Mouse (Mus musculus) heart, adult 9 months (tissue): ENCODE measurements around the gene Mef2a.

Experiments used
- DNase-seq, 2 experiments: peaks; one replicate each; pipeline ENCODE4 v3.0.0; 2022; ENCODE audit warnings: low spot score in 2 of 2

Gene Mef2a

DNA sequence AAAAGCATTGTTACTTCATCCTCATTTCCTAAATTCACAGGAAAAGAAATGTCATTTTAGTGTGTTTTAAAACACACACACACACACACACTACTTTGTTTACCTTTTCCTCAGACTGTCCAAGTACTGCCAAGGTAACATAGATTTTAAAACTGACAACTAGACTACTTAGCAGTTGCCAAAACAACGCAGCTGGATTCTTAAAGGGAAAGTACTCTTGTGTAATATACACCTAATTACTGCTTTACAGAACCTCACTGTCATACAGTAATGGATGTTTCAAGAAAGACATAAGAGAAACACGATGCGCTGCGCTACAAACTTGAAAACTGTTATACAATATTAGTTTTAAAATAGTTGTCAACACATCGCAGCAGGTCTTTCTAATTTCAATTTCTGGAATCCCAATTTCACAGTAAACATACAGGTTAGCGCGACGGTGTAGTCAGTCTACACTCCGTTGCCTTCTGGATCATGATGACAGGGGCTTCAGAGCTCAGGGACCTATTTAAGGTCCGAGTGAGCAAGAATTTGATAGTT is 1.2 kb downstream of the Mef2a start:
- DNase-seq: peak in 1 of 2 experiments; percentile 17

DNA sequence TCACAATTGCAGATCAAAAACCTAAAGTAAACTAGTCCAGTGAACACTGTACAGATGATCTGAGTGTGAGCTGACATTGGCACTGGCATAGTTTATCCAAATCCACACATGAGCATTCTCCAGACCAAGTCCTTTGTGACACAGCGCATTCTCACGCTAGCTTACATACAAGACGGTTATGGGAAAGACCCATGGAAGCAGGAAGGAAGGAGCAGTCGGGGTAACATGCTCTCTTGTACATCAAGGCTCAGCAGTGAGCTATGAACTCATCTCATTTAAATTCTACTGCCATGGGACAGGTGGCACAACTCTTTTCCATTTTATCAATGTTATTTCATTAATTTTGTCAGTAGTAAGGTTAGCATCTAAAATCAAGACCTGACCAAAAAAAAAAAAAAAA is 3.0 kb downstream of the Mef2a start:
- DNase-seq: no peak

DNA sequence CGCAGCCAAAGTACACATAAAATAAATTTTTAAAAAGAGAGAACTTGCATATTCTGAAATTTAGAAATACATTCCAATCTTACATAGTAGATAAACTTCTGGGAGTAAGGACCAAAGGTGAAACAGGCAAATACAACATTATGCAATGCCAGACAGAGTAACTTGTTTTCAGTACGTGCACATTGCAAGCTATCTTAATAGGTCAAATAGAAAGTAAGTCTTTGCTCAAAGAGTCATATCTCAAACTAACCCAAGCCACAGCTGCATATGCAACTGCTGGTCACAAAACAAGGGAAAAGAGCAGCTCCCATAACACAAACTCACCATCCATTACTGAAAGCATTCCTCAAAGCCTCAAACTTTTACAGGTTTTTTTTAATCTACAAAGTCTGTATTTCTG is 4.3 kb downstream of the Mef2a start:
- no peak for DNase-seq

DNA sequence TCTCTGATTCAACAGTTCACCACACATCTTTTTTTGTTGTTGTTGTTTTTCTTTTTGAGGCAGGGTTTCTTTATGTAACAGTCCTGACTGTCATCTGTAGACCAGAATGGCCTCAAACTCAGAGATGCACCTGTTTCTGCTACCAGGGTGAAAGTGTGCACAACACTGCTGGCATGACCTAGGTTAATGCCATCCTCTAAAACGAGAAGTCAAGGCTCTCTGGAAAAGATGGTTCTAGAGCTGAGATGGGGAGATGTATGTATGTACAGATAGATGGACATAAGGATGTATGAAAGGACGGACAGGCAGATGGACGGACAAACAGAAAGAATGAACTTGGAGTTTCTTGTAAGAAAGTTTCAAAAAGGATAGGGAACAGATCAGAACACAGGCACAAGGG is 12.1 kb downstream of the Mef2a start:
- no peak for DNase-seq

DNA sequence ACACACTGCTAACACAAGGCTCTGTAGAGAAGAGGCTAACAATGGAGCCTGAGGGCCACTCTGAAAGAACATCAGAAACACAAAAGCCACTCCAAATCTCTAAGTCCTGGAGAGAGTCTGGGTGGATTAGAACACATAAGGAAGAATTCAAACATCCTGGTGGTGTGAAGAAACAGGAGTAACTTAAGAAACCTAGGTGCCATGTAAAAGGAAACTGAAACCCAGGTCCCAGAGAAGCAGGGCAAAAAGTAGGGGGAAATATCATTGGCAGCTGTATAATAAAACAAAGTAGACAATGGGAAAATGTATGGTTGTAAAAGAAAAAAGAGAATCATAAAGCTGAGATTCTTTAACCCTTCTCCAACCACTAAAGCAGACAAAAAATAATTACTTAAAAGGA is 12.8 kb downstream of the Mef2a start:
- no peak for DNase-seq

DNA sequence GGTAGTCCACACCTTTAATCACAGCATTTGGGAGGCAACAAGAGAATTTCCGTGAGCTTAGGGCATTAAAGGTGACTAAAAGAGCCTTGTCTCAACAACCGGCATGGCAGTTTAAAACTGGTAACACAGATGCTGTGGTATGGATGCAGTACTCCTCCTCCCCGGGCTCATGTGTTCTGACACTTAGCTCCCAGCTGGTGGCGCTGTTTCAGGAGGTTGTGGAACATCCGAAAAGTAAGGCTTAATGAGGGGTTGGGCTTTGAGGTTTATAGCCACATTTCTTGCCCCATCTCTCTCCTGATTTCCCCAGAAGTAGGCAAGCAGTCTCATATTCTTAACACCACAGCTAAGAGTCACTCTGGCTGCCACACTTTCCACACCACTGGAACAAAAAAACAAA is 16.8 kb downstream of the Mef2a start:
- DNase-seq: no peak

DNA sequence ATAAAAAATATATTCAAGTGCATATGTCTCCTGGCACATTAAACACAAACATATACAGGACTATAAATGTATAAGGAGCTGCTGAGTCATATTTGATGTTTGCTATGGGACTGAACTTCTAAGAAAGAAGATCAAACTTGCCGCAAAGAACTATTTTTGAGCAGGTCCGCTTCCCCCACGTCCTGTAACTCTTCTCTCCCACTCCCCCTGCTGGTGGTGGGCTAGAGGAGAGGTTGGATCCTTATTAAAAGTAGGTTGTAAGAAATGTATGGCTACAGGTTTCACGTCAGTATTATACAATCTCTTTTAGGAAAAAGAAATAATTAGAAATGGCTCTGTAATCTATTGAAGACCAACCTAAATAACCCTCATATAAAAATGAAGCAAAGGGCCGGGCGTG is 19.0 kb downstream of the Mef2a start:
- DNase-seq: no peak

DNA sequence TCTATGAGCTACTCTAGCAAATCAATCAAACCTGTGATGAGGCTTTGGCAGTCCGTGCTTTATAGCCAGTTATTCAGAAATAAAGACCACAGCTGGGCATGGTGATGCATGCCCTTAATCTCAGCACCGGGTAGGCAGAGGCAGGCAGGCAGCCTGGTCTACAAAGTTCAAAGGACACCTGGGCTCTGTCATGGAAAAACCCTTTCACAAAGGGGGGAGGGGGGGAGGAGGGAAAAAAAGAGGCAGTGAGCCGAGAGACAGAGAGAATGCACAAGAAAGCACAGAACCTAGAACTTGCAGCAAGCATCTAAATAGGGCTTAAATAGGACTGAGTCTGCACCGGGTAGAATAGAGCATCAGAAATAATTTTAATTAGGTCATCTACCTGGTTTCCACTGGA is 19.7 kb downstream of the Mef2a start:
- no peak for DNase-seq

DNA sequence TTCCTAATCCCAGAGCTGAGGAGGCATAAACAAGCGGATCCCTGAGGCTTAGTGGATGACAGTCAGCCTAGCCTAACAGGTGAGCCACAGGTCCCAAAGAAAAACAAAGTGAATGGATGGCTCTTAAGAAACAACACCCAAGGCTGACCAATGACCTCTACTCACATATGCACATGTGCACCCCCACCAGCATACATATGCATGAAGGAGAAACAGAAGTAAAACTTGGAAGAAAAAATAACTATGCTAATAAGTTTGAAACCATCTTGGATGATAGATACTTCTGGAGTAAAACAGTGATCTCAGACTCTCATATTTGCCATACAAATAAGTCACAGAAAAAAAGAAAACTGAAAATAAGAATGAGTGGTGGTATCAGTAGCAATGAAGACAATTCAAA is 28.2 kb downstream of the Mef2a start:
- DNase-seq: no peak

DNA sequence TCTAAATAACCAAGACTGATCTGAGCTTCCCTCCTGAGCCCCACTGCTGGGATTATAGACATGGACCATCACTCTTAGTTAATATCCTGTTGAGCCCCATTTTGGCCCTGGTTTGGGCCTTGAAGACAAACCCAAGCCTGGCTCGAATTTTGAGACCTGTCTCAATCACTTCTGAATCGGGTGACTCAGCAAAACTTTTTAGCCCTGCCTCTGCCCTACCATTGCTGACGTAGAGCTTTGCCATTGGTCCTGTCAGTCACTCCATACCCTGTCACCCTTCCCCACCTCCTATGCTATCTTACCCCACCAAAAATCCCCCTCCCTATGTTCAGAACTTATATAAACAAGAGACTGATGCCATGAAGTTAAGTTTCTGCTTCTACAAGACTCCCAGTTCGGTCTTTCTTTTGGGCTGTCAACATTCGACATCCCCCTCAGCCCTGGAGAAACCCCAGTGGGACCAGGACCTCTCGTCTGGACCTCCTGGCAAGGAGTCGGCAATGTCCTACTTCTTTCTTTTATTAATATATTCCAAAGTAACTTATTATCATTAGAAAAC is 30.5 kb downstream of the Mef2a start:
- DNase-seq: no peak

DNA sequence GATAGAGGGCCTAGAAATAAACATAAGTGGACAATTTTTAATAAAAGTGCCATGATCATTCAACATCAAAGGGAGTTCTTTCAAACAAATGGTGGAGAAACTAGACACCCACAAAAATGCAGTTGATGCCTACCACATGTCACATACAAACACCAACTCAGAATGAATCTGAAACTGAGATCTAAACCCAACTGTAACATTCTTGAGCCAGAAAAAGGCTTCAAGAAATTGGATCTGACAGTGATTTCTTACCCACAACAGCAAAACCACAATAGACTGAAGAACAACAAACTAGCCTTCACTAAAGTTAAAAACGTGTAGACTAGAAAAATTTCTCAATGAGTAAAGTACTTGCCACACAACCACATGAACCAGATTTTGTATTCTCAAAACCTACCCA is 52.3 kb downstream of the Mef2a start:
- no peak for DNase-seq

DNA sequence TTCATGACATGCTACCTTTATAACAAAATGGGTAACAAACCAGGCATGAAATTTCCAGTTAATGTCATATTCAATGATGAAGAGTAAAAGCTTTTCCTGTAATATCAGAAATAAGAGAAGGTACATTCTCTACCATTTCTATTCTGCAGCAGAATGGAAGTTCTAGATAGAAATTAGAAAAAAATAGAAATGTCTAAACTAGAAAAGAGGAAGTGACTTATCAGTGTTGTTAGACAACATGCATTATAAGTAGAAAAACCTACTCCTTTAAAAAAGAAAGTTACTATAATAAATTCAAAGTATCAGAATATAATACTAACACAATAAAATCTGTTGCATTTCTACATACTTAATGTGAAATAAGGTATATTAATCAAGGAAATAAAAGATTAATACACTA is 54.0 kb downstream of the Mef2a start:
- no peak for DNase-seq

DNA sequence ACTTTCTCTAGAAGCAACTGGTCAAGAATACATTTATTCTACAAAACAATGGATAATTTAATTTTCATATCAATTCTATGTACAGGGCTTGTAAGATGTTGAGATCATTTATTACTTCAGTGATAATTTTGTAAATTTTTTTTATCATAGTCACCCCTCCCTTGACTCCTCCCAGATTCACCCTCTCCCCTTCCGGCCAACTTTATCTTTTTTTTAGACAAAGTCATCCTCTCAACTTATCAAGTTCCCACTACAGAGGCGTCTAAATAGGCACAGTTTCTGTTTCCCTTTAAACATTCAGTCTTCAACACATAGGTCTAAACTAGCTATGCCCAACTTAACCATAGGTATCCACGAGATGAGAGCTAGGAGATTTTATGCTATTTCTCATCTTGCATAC is 59.5 kb downstream of the Mef2a start:
- DNase-seq: no peak

DNA sequence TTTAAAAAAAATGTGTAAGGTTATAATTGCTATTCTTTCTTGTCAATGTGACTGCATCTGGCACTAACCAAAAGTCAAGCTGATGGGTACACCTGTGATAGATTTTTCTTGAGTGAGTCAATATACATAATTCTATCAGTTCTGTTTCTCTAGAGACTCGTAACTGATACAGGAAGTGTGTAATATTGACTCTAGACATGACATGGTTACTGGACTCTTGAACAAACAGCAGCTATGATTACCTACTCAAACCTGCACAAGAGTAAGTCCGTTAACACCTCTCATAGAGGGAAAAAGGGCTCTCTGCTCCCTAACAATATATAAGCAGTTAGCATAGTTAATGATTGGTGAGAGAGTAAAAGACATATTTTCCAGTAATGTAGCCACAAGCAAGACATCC is 62.5 kb downstream of the Mef2a start:
- DNase-seq: no peak

DNA sequence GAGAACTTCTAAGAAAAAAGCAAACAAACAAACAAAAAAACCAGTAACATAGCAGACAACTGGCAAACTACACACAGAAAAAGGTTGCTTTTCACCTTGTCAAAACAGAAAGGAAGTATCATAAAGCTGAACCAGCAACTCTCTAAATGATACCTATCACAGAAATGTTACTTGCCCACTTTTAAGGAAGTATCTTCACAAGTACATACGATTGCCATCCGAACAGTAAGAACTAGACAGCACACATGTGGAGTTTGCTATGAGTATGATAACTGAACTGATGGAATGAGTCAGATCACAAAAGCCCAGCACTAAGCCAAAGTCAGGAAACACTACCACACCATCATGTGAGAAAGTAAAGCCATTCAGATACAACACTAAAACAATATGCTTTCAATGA is 64.6 kb downstream of the Mef2a start:
- DNase-seq: no peak

DNA sequence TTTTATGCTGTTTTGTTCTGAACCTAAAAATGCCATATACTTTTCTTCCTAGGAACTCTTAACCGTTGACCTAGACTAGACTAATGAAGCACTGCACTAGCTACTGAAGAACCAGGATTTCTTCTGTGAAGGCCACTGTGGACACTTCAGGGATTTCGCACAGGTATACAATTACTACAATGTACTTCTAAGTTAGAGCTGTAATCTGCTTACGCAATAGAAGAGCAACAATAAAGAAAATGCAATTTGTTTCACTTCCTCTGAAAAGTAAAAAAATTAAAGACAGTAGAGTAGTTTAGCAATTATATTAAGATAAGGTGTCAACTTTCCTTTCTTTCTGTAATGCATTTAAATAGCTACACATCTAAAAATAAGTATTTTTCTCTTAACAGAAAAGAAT is 65.6 kb downstream of the Mef2a start:
- no peak for DNase-seq

DNA sequence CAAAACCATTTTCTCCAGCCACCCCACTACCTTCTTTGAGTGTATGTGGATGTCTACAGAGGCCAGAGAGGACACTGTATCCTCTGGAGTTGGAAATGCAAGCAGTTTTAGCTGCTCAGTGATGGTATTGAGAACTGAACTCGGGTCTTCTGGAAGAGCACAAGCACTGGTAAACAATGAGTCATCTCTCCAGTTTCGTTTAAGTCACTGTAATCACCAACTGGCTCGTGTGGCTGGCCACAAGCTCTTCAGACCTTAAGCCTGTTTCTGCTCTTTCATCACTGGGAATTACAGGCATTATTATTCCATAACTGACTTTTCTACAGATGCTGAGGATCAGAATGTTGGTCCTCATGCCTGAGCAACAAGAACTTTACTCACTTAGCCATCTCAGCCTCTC is 67.7 kb downstream of the Mef2a start:
- no peak for DNase-seq

DNA sequence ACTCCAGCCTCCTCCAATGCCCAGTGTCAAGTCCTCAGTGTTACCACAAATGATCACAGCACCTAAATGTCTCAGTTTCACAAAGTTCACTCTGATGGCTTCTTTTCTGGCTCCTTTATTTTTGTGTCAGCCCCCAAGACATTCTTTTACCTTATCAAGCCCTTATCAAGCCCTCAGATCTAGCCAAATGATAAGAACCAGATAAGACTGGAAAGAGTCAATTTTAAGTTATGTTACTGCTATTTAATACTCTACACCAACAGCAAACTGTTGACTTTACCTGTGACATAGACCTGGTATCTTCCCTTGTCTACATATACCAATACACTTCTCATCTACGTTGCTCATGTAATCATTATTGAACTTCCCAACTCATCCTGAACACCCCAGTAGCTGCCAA is 76.2 kb downstream of the Mef2a start:
- no peak for DNase-seq

DNA sequence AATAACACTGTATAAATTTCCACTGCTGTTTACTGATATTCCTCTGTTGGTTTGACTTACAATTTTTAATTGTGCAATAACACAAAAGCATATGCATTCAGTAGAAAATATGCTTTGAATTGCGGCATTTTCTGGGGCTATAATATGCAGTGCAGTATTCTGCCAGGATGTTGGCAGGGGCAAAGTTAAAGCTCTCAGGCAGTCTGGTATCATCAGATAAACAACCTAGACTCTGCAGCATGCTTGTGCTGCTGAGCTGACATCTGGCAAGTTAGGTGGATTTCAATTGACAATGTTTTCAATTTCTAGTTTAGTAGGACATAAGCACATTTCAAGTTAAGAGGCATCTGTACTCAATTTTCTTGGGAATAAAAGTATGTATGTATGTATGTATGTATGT is 81.3 kb downstream of the Mef2a start:
- DNase-seq: no peak

DNA sequence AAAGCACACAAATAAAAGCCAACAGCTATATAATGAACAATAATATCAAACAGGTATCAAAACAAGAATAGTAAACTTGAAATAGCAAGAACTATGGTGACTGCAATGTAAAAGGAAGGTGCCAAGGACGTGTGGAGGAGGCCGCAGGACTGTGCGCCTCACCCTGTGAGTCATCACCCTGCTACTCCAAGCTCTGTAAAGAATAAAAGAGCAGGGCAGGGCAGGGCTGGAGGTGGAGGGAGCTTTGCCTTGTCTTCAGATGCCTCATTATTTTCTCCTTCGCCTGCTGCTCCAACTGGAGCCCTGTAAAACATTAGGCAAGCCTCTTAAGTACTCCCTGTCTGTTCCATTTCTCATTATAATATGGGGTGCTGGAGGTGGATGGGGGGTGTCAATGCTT is 85.2 kb downstream of the Mef2a start:
- no peak for DNase-seq

DNA sequence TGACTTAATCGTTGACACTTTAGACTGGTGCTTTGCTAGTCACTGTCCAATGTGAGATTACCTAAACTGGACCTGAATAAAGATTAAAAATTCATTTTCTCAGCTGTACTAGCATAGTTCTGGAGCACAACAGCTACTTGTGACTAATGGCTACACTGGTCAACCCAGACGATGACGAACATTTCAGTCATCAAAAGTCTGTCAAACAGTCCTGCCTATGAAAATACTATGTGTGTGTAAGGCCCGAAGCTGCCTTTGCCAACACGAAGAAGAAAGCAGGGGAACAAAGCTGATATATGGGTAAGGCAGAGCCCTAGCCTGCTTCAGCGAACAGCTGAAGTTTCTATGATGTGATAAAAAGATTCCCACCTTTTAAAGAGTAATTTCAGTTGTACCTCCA is 89.1 kb downstream of the Mef2a start:
- DNase-seq: no peak

DNA sequence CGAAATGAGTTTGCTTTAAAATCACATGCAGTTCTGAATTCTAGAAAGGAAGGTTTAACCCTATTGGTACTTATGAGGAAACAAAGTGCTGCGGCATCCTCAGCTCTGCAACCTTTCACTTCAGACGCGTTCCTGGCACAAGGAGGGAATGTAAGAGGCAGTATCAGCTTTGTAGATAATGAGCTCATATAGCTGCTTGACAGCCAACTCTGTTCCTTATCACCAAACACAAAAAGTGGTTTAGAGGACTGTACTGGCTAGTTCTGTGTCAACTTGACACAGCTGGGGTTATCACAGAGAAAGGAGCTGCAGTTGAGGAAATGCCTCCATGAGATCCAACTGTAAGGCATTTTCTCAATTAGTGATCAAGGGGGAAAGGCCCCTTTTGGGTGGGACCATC is 102.2 kb downstream of the Mef2a start:
- DNase-seq: peak; percentile 11 to 18

DNA sequence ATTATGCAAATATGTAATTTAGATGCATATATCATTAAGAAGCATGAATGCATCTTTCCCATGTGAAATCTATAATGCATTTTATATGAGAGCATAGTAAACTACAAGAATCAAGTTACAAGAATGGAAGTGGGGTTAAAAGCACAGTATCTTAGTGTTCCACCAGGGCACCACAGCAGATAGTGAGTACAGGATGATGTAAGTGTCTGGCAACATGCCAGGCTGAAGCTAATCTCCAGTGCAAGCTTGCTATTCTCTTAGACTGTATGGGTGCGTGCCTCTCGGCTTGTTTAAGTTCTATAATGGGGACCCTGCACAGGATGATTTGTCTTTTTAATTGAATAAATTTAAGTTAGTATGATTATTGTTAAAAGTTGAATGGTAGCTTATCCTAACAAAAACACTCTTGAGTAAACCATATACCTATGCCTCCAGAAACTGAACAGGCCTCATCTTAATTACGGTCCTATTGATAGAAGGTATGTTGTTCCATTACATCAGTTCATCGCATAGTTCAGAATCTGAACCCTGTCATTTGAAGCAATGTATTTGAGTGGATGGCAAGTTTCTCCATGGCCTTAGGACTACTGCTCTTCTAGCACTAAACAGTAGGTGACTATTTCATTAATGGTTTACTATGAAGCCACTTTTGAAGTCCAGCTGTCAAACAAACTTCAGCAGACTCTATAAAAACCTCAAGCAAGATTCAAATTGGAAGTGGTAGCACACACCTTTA is 112.7 kb downstream of the Mef2a start:
- peak; percentile 58 to 82 for DNase-seq

DNA sequence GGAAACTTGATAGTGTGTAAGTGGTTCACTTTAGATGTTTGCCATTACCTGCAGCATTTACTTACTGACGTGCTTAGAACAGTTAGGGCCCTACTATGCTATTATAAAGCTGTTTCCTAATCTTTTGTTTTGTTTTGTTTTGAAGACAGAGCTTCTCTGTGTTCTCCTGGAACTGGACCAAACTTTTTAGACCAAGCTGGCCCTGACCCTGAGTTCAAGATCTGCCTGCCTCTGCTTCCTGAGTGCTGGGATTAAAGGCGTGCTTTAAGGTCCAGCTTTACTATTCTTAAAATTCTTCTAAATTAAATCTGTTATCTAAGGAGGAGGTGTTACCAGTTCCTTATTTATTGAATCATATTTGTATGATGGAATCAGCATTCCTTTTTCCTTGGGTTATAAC is 126.6 kb downstream of the Mef2a start:
- DNase-seq: no peak
